Mouse (Mus musculus) common myeloid progenitor, adult 5-6 weeks (primary cell): Measurements from ENCODE around the gene Ptprd. TPM values are rescaled to one million over a fixed set of nuclear protein-coding genes. Genes with fewer than 3 reads are reported as not detected.

Source experiments
- ATAC-seq: replicated peaks from 2 replicates; pipeline ENCODE4 v1.8.0; 2016; ENCODE audit warnings: low read depth, mild to moderate bottlenecking, moderate TSS enrichment, inconsistent platforms; ENCODE audit not compliant: poor library complexity, severe bottlenecking
- total RNA-seq: library from RNA; stranded (forward); fragments of 200-1000, 187-1606 nt; gene quantifications from 2 replicates; pipeline ENCODE4 v1.2.3, GENCODE M21; 2017

Ptprd gene
- not detected in 2 replicates for total RNA-seq

DNA sequence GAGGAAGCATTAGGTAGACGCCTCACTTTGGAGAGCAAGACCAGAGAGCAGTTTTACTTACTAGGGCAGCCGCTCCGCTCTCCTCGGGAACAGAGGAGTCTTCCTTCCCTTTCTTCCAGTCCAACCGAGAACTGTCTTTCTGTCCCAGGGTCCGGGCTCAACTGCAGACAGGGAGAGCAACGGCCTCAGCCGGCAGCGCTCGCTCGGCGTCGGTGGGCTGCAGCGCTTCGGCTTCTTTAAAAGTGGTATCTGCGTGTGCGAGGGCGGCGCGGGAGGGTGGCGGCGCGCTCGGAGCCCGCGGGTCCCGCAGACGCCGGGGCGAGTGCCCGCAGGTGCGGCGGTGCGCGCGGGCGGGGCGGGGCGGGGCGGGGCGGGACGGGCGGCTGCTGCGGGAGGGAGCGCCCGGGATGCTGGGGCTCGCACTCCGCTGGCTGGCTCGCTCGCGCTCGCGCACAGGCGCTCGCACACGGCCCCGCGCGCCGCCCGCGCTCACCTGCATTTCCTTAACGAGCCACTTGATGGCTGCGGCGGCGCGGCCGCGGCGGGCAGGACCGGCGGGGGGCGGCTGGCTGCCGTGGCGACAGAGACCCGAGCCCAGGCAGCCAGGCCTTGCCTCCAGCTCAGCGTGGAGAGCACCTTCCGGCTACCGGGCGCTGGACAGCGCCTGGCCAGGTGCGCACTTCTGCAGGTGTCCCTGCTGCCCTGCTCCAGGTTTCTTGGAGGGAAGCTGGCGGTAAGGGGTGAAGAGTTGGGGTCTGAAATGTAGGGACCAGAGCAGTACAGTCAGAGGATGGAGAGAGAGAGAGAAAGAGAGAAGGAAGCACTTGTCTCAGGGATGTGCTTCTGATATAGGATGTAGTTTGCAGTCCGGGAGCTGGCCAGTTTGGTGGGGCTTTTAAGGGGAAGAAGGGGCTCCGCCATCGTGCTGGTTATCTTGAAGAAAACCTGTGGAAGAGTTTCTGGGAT lies at the start of gene Ptprd:
Ptprd (minus strand) TSS at position 433 of the 966 bp plus-strand sequence.
- ATAC-seq = no peak

DNA sequence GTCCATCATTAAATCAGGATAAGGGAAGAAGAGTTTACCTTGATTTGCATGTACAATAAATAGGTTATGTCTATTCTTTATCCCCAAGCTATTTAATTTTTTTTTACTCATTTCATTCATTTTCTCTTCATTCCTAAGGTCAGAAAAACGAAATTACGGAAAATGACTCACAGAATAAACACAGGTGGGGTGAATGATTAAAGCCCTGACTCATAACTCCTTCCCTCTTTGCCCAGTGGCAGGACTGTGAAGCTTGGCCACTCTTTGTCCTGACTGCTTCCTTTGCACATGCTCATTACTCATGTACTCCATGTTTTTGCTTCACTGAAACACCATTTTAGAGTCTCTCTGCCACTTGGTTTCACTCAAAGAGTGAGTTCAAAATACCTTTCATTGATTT lies 24.1 kb upstream of the Ptprd start:
- no peak for ATAC-seq

DNA sequence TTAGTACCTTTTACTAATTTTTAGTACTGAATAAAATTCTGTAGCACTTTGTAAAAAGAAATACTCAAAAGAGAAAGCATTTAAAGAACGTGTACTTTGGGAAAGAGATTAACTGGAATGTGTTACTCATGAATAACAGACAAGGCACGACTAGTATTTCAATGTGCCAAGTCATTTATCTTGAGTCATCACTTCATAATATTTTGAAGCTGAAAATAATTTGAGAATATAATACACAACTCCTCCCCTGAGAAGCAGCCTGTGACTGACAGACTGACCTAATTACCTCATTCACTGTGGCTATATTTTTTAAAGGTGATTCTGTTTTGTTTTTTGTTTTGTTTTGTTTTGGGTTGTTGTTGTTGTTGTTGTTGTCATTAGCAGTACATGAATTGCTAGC lies 23.6 kb upstream of the Ptprd start:
- ATAC-seq = no peak

DNA sequence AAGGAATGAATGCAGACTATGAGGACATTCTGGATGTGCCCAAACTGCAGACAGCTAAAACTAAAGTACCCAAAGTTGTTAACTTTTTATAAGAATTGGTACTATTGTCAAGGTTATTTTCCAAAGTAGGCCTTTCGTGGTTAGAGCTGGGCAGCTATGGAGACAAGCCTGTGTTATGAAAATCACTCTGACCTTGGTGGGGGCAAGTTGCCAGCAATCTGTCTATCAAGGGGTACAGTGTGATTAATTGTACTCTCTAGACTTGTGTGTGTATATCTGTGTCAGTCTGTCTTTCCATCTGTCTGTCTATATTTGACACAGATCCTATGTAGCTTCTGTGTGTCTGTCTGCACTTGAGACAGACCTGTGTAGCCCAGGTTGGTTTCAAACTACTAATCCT lies 22.9 kb upstream of the Ptprd start:
- ATAC-seq = no peak

DNA sequence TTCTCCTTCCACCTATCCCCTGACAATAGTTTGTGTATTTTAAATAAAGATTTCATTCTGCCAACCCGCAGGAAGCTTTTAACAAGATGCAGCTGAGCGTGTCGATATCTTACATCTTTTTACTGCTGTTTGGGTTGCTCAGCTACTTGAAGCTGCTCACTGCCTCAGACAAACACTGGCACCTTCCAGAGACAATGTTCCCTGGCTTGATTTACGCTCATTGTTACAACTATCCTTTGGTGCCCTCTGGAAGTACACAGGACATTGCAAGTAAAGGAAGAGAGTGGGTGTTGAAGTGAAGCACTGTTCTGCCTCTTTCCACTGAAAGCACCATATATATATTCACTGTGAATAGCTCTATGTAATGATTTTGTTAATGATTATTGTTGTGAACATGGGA lies 2.2 kb upstream of the Ptprd start:
- no peak for ATAC-seq

DNA sequence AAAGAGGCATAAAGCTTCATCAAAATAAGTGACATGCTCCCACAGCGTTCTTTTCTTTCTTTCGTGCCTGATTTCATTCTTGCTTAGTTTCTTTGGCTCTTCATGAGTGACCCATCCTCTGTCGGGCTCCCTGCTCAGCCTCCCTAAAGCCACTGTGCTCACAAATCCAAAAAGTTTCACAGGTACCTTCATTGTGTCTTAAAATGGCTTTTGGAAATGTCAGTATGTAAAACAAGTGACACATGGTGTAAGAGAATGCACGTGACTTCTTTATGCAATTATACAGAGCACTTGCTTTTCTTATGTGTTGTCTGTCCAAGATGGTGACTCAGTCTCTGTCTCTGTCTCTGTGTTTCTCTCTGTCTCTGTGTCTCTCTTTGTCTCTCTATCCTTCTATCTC lies 1.2 kb upstream of the Ptprd start:
- no peak for ATAC-seq

DNA sequence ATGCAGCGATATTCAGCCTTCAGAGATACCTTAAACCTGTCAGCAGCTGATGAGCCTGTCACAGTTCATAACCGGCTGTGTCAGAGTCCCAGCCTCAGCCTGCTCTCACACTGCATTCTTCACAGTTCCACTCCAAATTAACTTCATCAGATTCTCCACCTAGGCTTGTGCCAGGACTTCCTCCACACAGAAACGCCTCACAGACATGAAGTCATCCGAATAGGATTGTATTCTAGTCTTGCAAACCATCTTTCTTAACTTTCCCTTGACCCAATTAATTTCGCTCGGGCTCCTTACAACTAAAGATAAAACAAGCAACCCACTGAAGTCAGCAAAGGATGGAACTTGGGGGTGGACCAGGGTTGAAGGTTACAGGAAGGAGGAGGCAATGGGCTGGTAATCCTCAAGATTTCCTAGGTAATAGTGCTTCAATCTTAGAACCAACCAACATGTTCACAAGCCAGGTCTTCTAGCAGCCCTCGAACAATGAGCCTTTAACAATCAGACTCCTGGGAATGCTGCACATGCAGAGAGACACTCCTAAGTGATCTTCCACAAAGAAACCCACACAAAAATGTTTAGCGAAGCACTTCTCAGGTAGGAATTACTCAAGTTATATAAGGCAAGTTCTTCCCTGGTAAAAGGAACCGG lies 758 bp downstream of the Ptprd start:
- ATAC-seq = no peak

DNA sequence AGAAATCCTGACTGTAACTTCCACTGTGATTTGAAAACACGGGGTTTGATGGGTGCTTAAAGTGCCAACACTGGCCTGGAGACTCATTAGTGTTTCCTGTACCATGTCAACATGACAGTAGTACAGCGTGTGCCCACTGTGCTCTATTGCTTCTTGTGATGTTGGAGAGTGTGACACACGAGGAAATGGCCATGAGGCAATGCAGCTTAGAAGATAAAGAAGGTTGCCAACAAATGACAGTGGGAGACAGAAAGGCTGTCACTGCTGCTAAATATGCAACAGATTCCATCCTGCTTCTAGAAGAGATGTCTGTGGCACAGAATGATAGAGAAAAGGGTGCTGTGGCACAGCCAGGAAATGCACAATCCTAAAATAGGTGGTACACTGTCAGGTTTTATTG lies 6.7 kb downstream of the Ptprd start:
- ATAC-seq = no peak

DNA sequence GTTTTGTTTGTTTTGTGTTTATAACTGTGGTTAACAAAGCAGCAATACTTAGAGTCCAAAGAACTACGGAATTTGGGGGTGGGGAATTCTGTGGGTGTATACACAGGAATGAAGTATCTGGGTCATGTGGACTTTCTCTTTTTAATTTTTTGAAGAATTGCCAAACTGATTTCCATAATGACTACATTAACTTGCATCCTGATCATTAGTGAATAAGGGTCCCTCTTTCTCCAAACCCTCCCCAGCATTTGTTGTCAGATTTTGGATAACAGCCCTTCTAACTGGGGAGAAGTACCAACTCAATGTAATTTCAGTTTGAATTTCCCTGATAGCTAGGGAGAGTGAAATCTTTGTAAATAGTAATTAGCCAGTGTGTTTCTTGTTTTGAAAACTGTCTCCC lies 43.3 kb downstream of the Ptprd start:
- no peak for ATAC-seq

DNA sequence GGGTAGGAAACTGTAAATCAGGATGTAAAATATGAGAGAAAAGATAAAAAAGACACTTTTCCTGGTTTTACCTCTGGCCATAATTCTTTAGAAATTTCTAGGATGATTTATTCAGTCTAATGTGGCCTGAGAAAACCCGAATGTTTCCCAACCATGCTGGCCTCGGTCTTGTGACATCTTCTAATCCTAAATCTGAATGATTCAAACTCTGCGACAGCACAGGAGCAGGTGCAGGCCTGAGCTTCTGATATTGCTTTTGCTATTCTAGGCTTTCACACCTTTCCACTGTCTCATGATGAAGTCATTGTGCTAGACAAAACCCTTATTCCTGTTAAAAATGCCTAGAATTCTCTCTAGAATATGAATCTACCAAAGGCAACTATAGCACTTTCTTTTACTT lies 51.3 kb downstream of the Ptprd start:
- ATAC-seq = no peak

DNA sequence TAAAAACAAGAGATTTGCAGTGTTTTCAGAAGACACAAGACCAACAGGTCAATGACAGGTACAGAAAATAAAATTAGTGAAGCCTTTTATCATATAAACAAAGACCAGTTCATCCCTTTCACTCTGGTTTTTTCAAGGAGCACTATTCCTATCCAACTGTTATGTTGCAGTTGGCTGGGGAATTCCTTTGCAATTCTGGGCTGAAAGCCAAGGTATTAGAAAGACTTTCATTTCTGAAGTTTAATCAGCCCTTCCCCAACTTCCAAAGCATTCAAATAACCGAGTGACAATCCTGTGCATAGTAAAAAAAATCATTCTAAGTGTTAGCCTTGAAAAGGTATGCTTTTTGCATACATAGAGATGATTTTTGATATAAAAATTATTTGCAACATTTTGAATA lies 61.2 kb downstream of the Ptprd start:
- no peak for ATAC-seq

DNA sequence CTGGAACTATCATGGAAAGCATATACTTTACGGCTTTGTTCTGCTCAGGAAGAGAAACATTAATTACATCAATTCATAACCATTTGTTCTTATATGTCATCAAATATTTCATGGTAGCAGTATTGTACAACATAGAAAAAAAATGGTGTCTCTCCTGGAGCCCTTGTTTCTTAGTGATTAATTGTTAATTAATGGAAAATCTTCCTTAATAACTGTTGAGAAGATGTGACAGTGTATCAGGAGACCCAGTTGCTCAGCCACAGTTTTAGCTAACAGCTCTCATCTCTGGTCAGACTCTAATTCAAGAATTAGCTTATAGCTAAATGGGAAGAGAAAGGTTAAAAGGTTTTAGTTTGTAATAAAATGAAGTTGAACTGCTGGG lies 69.0 kb downstream of the Ptprd start:
- ATAC-seq = no peak

DNA sequence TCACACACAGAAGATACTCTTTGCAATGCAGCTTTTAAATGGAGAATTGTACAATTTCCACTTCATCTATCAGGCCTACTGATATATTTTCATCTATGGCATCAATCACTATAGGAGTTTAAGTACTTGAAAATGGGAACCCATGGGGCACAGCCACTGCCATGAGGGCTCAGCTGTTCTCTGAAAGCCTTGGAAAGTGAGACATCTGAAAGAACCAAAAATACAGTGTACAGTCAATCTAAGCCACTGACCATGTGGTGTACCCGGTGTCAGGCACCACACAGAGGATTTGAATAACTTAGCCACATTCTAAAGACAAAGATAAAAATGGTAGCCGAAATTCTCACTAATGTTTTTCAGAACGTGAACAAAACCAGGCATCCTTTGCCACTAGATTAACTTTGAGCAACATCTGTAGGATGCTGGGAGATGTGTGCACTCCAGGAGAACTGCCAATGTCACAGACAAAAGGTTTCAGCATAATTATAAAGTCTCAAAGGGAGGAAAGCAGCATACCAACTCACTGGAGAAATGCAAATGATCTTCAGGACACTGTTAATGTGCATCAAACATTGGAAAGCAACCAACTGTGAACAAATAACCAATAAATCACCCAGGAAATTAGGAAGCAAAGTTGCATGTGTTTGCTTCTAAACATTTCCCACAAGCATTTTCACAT lies 69.5 kb downstream of the Ptprd start:
- ATAC-seq = no peak

DNA sequence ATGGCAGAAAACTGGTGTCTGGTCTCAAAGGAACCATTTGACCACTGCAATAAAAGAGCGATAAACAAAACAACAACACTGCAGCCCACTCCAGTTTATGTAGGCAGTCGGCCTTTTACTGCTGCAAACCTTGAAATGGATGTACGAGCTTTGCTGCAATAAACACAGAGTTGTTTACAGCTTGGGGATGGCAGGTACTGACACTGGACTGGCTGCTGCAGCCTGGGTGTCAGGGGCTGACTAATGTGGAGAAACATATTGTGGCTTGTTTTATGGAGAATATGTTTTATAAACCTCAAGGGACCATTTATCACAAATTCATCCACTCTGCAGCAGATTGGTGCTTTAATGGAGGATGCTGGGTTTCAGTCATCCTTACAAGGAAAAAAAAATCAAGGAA lies 100.9 kb downstream of the Ptprd start:
- no peak for ATAC-seq

DNA sequence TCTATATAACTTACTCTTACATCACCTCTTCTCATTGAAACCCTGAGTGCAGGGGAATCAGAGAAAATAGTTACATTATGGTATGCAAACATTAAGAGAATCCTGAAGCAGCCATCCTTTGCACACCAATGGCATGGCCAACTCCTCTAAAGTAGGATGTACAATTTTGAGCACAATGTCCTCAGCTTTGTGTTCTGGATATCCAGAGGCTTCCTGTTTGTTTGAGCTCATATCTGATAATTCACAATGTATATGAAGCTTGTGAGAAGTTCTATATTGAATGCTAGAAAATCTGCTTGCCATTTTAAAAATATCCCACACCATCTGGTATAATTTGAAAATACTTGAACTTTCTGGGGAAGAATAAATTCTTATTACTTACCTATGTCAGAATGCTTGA lies 114.2 kb downstream of the Ptprd start:
- ATAC-seq = no peak

DNA sequence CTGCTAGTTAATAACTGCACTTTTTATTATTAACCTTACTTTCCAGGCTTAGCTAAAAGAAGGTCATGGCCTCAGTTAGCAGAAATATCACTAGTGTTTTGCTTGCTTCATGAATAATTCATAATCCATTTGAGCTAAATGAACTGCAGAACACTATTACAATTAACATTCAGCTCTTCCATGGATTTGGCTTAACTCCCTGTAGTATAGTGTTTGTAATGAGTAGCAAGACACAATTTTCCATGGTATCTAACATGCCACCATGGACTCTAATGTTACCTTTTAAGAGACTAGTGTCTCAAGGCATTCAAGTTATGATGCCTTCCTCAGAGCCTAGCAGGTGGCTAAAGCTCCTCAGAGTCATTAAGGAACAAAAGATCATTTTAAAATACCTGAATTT lies 129.0 kb downstream of the Ptprd start:
- ATAC-seq = no peak

DNA sequence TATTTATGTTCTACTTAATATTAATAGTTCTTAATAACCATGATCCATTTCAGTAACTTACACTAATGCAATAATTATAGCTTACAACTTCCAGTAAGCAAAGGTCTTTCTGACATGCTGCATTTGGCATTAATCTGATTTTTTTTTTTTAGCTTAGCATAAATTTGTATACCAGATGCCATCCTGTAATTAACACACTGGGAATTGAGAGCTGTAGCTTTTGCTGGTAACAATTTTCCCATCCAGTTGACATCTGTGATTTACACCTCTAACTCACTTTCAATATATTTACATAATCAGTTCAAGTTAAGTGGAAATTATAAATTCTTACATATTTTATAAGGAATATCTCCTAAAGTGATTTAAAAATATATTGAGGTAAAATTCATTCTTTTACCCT lies 134.3 kb downstream of the Ptprd start:
- ATAC-seq = no peak

DNA sequence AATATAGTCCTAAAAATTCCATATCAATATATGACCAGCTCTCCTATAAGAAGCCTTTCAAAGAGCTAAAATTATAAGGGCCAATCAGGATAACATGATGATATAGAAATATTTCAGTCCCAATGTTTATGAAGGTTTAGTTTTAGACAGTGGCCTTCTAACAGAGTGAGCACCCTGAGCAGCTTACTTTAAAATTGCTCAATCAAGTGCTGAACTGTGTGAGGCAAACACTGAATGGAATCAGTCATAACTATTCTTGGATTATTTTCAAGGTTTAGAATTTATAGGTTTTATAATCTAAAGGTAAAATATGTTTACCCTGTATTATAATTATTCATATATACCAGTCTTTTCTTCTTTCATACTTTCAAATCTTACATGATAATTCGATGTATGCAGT lies 134.7 kb downstream of the Ptprd start:
- ATAC-seq = no peak

DNA sequence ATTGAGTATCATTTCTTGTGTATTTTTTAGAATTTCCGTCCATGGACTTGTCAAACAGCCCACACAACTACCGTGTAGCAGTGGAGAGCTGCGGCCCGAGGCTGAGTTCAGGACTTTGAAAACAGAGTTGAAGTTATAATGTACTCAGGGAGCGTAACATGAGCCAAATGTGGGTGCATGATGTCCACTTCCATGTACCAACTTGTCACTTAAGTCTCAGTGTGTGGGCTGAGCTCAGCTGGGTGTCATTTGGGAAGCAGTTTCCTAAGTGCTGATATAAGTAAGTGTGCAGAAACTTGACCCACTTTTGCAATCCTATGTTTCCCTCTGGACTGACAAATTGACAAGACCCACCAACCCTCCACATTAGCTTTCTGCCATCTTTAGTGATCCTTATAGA lies 173.4 kb downstream of the Ptprd start:
- ATAC-seq = no peak

DNA sequence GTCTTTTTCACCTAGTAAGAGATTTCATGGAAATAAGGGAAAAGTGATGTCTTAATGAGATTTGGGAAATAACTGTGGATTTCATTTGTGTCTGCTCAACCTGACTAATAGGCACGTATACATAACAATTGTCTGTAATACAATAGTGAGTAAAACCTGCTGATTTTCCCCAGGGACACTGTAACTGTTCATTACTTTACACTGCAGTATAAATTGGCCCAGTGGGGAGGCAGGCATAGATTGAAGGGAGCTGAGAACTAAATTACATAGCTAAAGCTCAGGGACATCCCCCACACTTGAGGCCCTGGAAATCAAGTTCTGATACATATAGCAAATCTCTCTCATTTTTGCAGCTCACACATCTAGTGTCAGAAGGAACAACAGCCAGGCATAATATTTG lies 209.7 kb downstream of the Ptprd start:
- ATAC-seq = no peak

DNA sequence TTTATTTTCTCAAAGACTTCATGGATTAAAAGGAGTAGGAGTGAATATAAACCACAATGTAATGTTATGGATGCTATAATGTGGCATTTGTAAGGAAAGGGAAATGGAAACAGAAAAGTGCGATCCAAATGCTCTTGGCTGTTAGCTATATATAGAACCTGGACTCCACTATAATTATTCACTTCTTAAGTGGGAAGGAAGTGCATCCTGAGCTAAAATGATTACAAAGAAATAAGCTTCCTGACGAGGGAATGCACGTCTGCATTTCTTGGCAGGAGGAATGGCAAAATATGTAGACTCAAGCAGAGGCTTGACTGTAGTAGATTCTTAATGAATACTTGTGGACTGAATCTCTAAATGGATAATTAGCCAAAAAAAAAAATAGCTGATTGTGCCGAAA lies 219.1 kb downstream of the Ptprd start:
- no peak for ATAC-seq
